Mouse (Mus musculus): ENCODE results near the gene AU041133. TPM values are rescaled to one million over a fixed set of nuclear protein-coding genes. Genes with fewer than 3 reads are reported as not detected.
A peak's percentile ranks its signal among the peaks of the same experiment; 100 is the strongest.

AU041133 gene
- polyA plus RNA-seq, 1 experiment from 2014 or later: 13.5 TPM

DNA sequence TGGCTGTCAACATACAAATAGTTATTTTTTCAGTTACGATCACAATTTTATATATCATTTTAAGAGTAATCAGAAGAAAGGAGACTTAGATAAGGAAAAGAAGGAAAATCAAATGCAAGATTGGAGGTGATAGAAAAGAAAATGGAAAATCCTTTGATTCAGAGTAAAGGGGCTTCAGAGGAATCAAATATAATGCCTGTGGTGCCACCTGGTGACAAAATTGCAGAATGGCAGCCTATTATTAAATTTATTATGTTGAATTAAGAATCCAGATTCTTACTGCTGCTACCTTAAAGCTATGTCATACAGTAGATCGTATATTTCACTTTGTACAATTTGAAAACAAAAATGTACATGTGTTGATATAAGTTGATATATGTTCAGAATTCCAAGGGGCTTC lies 43.0 kb downstream of the AU041133 start:
- DNase-seq: peak; percentile 80
- WGBS: 57% methylated on average over 2 of the region's 2 CpGs
- H3K27ac ChIP-seq (replicated peaks; ENCODE audit: low read depth, low read length): no peak overlapping the region

DNA sequence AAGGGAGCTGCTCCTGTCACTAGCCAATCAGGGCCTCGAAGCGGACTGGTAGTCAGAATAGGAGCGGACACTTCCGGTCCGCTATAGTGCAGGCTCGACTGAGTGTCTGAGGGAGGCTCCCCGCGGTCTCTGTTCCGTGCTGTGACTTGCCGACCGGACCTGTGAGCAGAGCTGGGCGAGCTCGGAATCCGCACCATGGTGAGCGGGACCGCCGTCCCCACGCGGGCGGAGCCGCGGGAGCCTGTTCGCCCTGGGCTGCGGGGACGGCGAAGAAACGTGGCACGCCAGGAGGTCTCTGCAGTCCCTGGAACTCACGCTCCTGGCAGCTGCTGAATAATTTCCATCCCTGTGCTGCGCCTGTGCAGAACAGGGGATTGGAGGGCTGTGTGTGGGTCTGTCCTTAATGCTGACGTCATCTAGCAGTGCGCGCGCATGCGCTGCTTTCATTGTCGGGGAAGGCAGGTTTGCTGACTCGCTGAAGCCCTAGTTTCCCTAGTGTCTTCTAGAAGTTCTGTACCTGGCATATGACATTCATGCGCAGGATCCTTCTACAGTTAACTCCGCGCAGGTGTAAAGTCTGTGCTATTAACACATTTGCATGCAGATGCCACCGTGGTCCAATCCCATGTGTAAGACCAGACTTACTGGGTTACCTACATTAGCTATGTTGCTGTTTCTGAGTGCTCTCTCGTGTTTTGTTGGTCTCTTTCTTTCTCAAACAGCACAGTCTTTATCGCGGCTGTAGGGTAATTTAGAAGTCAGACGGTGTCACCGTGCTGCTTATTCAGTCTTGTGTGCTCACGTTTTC lies 50.6 kb downstream of the AU041133 start:
- DNase-seq (peak; percentile 97), ATAC-seq (ENCODE audit: low FRiP score, low TSS enrichment) (peak; percentile 99)
- Histone ChIP-seq H3K4me2 (ENCODE audit: low read length) (peak overlapping the region; percentile 87), H3K27ac (replicated peaks; ENCODE audit: low read depth, low read length) (peak overlapping the region; percentile 97), H3K36me3 (ENCODE audit: control insufficient read depth, insufficient read depth, low read length) (no peaks in the 10 kb centered on the region), H3K9ac (replicated peaks; ENCODE audit: low read length) (peak overlapping the region; percentile 76), H3K27me3 (ENCODE audit: control insufficient read depth, insufficient read depth, low read length) (no peaks in the 10 kb centered on the region), H3K4me3 (replicated peaks; ENCODE audit: low read depth, low read length) (peak overlapping the region; percentile 66), H3K9me3 (ENCODE audit: control insufficient read depth, low read length) (peaks cover 5% of the 10 kb centered on the region; the same call in 1 of the 2 replicates), H3K4me1 (ENCODE audit: control insufficient read depth, insufficient read depth, low read length) (peaks cover 6% of the 10 kb centered on the region; the same call in 1 of the 2 replicates)
- 6% methylated on average over 47 of the region's 47 CpGs for WGBS

More for the DNA sequence above, 43.0 kb downstream of the AU041133 start:
- H3K9ac ChIP-seq (replicated peaks; ENCODE audit: low read length): no peak overlapping the region
- no peaks in the 10 kb centered on the region for H3K4me1 ChIP-seq (ENCODE audit: control insufficient read depth, insufficient read depth, low read length)
- no peak overlapping the region for H3K4me2 ChIP-seq (ENCODE audit: low read length)
- H3K9me3 ChIP-seq (ENCODE audit: control insufficient read depth, low read length): 0 out of 2 replicates have a peak, but pooled peaks cover 3% of the 10 kb centered on the region
- no peak for ATAC-seq (ENCODE audit: low FRiP score, low TSS enrichment)
- H3K36me3 ChIP-seq (ENCODE audit: control insufficient read depth, insufficient read depth, low read length): no peaks in the 10 kb centered on the region
- no peak overlapping the region for H3K4me3 ChIP-seq (replicated peaks; ENCODE audit: low read depth, low read length)
- H3K27me3 ChIP-seq (ENCODE audit: control insufficient read depth, insufficient read depth, low read length): no peaks in the 10 kb centered on the region

Other genes starting within 250 kb of the AU041133 start
- gene Zfp781, start 197.5 kb upstream of the AU041133 start, polyA plus RNA-seq (2014; fragmentation: Nextera tagmentation; extraction: Ambion mirVana): 11.0 TPM in 2 replicates
- gene Zfp873, start 79.9 kb upstream of the AU041133 start, polyA plus RNA-seq (2014; fragmentation: Nextera tagmentation; extraction: Ambion mirVana): 15.5 and 17.9 TPM in 2 replicates
- gene BC024063, start 44.7 kb upstream of the AU041133 start, polyA plus RNA-seq (2014; fragmentation: Nextera tagmentation; extraction: Ambion mirVana): 10.3 and 11.6 TPM in 2 replicates
- gene Zfp938, start 113.3 kb downstream of the AU041133 start, polyA plus RNA-seq (2014; fragmentation: Nextera tagmentation; extraction: Ambion mirVana): 26.5 and 29.8 TPM in 2 replicates
- not detected in 2 replicates for gene 4932415D10Rik, start 188.6 kb downstream of the AU041133 start, polyA plus RNA-seq (2014; fragmentation: Nextera tagmentation; extraction: Ambion mirVana)
- 13.7 and 14.4 TPM in 2 replicates for gene Gm4924, start 226.2 kb downstream of the AU041133 start, polyA plus RNA-seq (2014; fragmentation: Nextera tagmentation; extraction: Ambion mirVana)

Measured in midbrain, embryonic 14.5 days (tissue).